Mouse (Mus musculus): ENCODE measurements at regions not wholly inside any gene's neighbourhood (a gene's known extent, or its start where the extent isn't known, plus 50 kb on each side); places are given as distances from the start of the nearest gene placed in this dataset.
A peak's percentile ranks its signal among the peaks of the same experiment; 100 is the strongest.

- WGBS = 28% methylated on average over 16 of the region's 16 CpGs
- ATAC-seq (ENCODE audit: low read depth) = no peak
- Histone ChIP-seq H3K27ac (ENCODE audit: low read length) (no peak overlapping the region), H3K9ac (ENCODE audit: low read length) (0 out of 2 replicates have a peak overlapping the region, but pooled peaks have one; percentile 25), H3K4me2 (ENCODE audit: low read depth, low read length) (peak overlapping the region; percentile 40), H3K27me3 (ENCODE audit: control insufficient read depth, insufficient read depth, low read depth, low read length) (no peaks in the 10 kb centered on the region), H3K4me3 (ENCODE audit: low read length) (peak overlapping the region; percentile 11; the same call in 1 of the 2 replicates), H3K9me3 (ENCODE audit: control insufficient read depth, low read length) (no peaks in the 10 kb centered on the region), H3K36me3 (ENCODE audit: control insufficient read depth, insufficient read depth, low read length) (no peaks in the 10 kb centered on the region), H3K4me1 (replicated peaks; ENCODE audit: control insufficient read depth, insufficient read depth, low read length) (peaks cover 2% of the 10 kb centered on the region; the same call in 1 of the 2 replicates)
These were observed 670.7 kb upstream of the Zeb2 start for GRCm38 (mm10) chr2:45787732-45788390.

GRCm38 (mm10) chr2:45786787-45787186, 669.6 kb upstream of the Zeb2 start:
- no peak overlapping the region for H3K4me2 ChIP-seq (ENCODE audit: low read depth, low read length)
- ATAC-seq (ENCODE audit: low read depth) = no peak
- no peak overlapping the region for H3K4me3 ChIP-seq (ENCODE audit: low read length)
- H3K36me3 ChIP-seq (ENCODE audit: control insufficient read depth, insufficient read depth, low read length) = no peaks in the 10 kb centered on the region
- peaks cover 2% of the 10 kb centered on the region; the same call in 1 of the 2 replicates for H3K4me1 ChIP-seq (replicated peaks; ENCODE audit: control insufficient read depth, insufficient read depth, low read length)
- no peaks in the 10 kb centered on the region for H3K27me3 ChIP-seq (ENCODE audit: control insufficient read depth, insufficient read depth, low read depth, low read length)
- H3K9ac ChIP-seq (ENCODE audit: low read length) = no peak overlapping the region
- whole genome bisulfite sequencing = 69% methylated on average over 6 of the region's 6 CpGs
- H3K27ac ChIP-seq (ENCODE audit: low read length) = no peak overlapping the region
- no peaks in the 10 kb centered on the region for H3K9me3 ChIP-seq (ENCODE audit: control insufficient read depth, low read length)

- Histone ChIP-seq H3K9ac (ENCODE audit: low read length) (no peak overlapping the region), H3K27me3 (ENCODE audit: control insufficient read depth, insufficient read depth, low read depth, low read length) (no peaks in the 10 kb centered on the region), H3K9me3 (ENCODE audit: control insufficient read depth, low read length) (no peaks in the 10 kb centered on the region), H3K4me1 (replicated peaks; ENCODE audit: control insufficient read depth, insufficient read depth, low read length) (peaks cover 2% of the 10 kb centered on the region; the same call in 1 of the 2 replicates), H3K27ac (ENCODE audit: low read length) (no peak overlapping the region), H3K4me3 (ENCODE audit: low read length) (no peak overlapping the region), H3K4me2 (ENCODE audit: low read depth, low read length) (no peak overlapping the region), H3K36me3 (ENCODE audit: control insufficient read depth, insufficient read depth, low read length) (no peaks in the 10 kb centered on the region)
- WGBS = 78% methylated on average over 2 of the region's 2 CpGs
- no peak for ATAC-seq (ENCODE audit: low read depth)
These were observed 668.5 kb upstream of the Zeb2 start for GRCm38 (mm10) chr2:45785684-45786083.

GRCm38 (mm10) chr2:45783634-45784412, 666.6 kb upstream of the Zeb2 start:
- Histone ChIP-seq H3K36me3 (ENCODE audit: control insufficient read depth, insufficient read depth, low read length) (no peaks in the 10 kb centered on the region), H3K4me2 (ENCODE audit: low read depth, low read length) (no peak overlapping the region), H3K27me3 (ENCODE audit: control insufficient read depth, insufficient read depth, low read depth, low read length) (no peaks in the 10 kb centered on the region), H3K9ac (ENCODE audit: low read length) (no peak overlapping the region), H3K27ac (ENCODE audit: low read length) (no peak overlapping the region), H3K4me3 (ENCODE audit: low read length) (no peak overlapping the region), H3K4me1 (replicated peaks; ENCODE audit: control insufficient read depth, insufficient read depth, low read length) (peaks cover 2% of the 10 kb centered on the region; the same call in 1 of the 2 replicates), H3K9me3 (ENCODE audit: control insufficient read depth, low read length) (no peaks in the 10 kb centered on the region)
- 75% methylated on average over 9 of the region's 9 CpGs for WGBS
- ATAC-seq (ENCODE audit: low read depth) = no peak

- Histone ChIP-seq H3K9ac (ENCODE audit: low read length) (no peak overlapping the region), H3K36me3 (ENCODE audit: control insufficient read depth, insufficient read depth, low read length) (no peaks in the 10 kb centered on the region), H3K4me1 (replicated peaks; ENCODE audit: control insufficient read depth, insufficient read depth, low read length) (no peaks in the 10 kb centered on the region), H3K4me2 (ENCODE audit: low read depth, low read length) (no peak overlapping the region), H3K9me3 (ENCODE audit: control insufficient read depth, low read length) (no peaks in the 10 kb centered on the region), H3K4me3 (ENCODE audit: low read length) (no peak overlapping the region), H3K27ac (ENCODE audit: low read length) (no peak overlapping the region), H3K27me3 (ENCODE audit: control insufficient read depth, insufficient read depth, low read depth, low read length) (no peaks in the 10 kb centered on the region)
- ATAC-seq (ENCODE audit: low read depth) = no peak
- 88% methylated on average over 7 of the region's 7 CpGs for WGBS
These were observed 660.3 kb upstream of the Zeb2 start for GRCm38 (mm10) chr2:45777466-45777865.

GRCm38 (mm10) chr2:45776485-45777135, 659.4 kb upstream of the Zeb2 start:
- Histone ChIP-seq H3K27me3 (ENCODE audit: control insufficient read depth, insufficient read depth, low read depth, low read length) (no peaks in the 10 kb centered on the region), H3K4me1 (replicated peaks; ENCODE audit: control insufficient read depth, insufficient read depth, low read length) (no peaks in the 10 kb centered on the region), H3K36me3 (ENCODE audit: control insufficient read depth, insufficient read depth, low read length) (no peaks in the 10 kb centered on the region), H3K4me3 (ENCODE audit: low read length) (no peak overlapping the region), H3K9ac (ENCODE audit: low read length) (no peak overlapping the region), H3K9me3 (ENCODE audit: control insufficient read depth, low read length) (no peaks in the 10 kb centered on the region), H3K27ac (ENCODE audit: low read length) (no peak overlapping the region), H3K4me2 (ENCODE audit: low read depth, low read length) (no peak overlapping the region)
- WGBS = 86% methylated on average over 17 of the region's 17 CpGs
- ATAC-seq (ENCODE audit: low read depth) = no peak

- H3K27ac ChIP-seq (ENCODE audit: low read length) = no peak overlapping the region
- H3K9ac ChIP-seq (ENCODE audit: low read length) = no peak overlapping the region
- no peak overlapping the region for H3K4me2 ChIP-seq (ENCODE audit: low read depth, low read length)
- no peaks in the 10 kb centered on the region for H3K36me3 ChIP-seq (ENCODE audit: control insufficient read depth, insufficient read depth, low read length)
- no peak for ATAC-seq (ENCODE audit: low read depth)
- no peaks in the 10 kb centered on the region for H3K27me3 ChIP-seq (ENCODE audit: control insufficient read depth, insufficient read depth, low read depth, low read length)
- no peak overlapping the region for H3K4me3 ChIP-seq (ENCODE audit: low read length)
- WGBS = 67% methylated on average over 4 of the region's 4 CpGs
- no peaks in the 10 kb centered on the region for H3K4me1 ChIP-seq (replicated peaks; ENCODE audit: control insufficient read depth, insufficient read depth, low read length)
- no peaks in the 10 kb centered on the region for H3K9me3 ChIP-seq (ENCODE audit: control insufficient read depth, low read length)
These were observed 658.5 kb upstream of the Zeb2 start for GRCm38 (mm10) chr2:45775691-45776090.

GRCm38 (mm10) chr2:45774416-45774815, 657.2 kb upstream of the Zeb2 start:
- no peaks in the 10 kb centered on the region for H3K9me3 ChIP-seq (ENCODE audit: control insufficient read depth, low read length)
- H3K27ac ChIP-seq (ENCODE audit: low read length) = no peak overlapping the region

GRCm38 (mm10) chr2:45757176-45757575, 640.0 kb upstream of the Zeb2 start:
- H3K9ac ChIP-seq (ENCODE audit: low read length) = no peak overlapping the region
- H3K36me3 ChIP-seq (ENCODE audit: control insufficient read depth, insufficient read depth, low read length) = no peaks in the 10 kb centered on the region
- no peak overlapping the region for H3K27ac ChIP-seq (ENCODE audit: low read length)
- no peaks in the 10 kb centered on the region for H3K4me1 ChIP-seq (replicated peaks; ENCODE audit: control insufficient read depth, insufficient read depth, low read length)
- H3K9me3 ChIP-seq (ENCODE audit: control insufficient read depth, low read length) = no peaks in the 10 kb centered on the region
- WGBS = 67% methylated on average over 1 of the region's 1 CpGs
- no peak for ATAC-seq (ENCODE audit: low read depth)
- no peaks in the 10 kb centered on the region for H3K27me3 ChIP-seq (ENCODE audit: control insufficient read depth, insufficient read depth, low read depth, low read length)
- H3K4me2 ChIP-seq (ENCODE audit: low read depth, low read length) = no peak overlapping the region
- no peak overlapping the region for H3K4me3 ChIP-seq (ENCODE audit: low read length)

More at GRCm38 (mm10) chr2:45774416-45774815, 657.2 kb upstream of the Zeb2 start:
- no peak overlapping the region for H3K9ac ChIP-seq (ENCODE audit: low read length)
- ATAC-seq (ENCODE audit: low read depth) = no peak
- no peaks in the 10 kb centered on the region for H3K27me3 ChIP-seq (ENCODE audit: control insufficient read depth, insufficient read depth, low read depth, low read length)
- no peaks in the 10 kb centered on the region for H3K4me1 ChIP-seq (replicated peaks; ENCODE audit: control insufficient read depth, insufficient read depth, low read length)
- WGBS = 78% methylated on average over 3 of the region's 3 CpGs
- no peaks in the 10 kb centered on the region for H3K36me3 ChIP-seq (ENCODE audit: control insufficient read depth, insufficient read depth, low read length)
- H3K4me3 ChIP-seq (ENCODE audit: low read length) = no peak overlapping the region
- H3K4me2 ChIP-seq (ENCODE audit: low read depth, low read length) = no peak overlapping the region
